8 mouse cellular contexts compared by ENCODE assay signal in the genomic region with DNA sequence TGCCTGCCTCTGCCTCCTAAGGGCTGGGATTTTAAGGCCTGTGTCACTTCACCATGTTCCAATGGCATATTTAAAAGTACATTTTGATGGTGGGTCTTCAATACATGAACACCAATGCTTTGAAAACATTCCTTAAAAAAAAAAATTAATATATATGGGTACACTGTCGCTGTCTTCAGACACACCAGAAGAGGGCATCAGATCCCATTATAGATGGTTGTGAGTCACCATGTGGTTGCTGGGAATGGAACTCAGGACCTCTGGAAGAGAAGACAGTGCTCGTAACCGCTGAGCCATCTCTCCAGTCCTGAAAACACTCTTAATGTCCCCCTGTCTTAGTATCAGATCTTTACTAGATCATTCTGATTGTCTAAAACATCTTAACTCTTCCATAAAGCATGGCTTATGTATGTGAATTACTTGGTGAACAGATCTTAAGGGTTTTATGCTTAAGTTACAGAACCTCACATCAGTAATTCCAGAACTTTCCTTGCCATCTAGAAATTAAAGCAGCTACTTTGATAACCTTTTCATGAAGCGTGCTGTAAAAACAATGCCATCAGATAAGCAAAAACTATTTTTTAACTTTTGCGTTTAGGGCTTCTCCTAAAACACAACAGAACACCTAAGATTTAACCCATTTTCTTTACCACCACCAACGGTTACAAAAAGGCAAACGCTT. TPM values are rescaled to one million over a fixed set of nuclear protein-coding genes. Genes with fewer than 3 reads are reported as not detected.
A peak's percentile ranks its signal among the peaks of the same experiment; 100 is the strongest.
DNase-seq lines count a peak whose midpoint lies in the region; ATAC-seq and TF ChIP-seq lines count a peak whose summit lies in the region.

No protein-coding gene starts in this region.

- peak overlapping the region; percentile 98 for H3K4me3 ChIP-seq in kidney, postnatal 0 days (replicated peaks; ENCODE audit: low read depth, low read length)
- peak overlapping the region; percentile 84 for H3K4me3 ChIP-seq in hindbrain, embryonic 16.5 days (ENCODE audit: low read length)
- peak overlapping the region; percentile 98 for H3K4me3 ChIP-seq in midbrain, postnatal 0 days (ENCODE audit: low read depth, low read length)

- H3K4me2 ChIP-seq in kidney, postnatal 0 days (ENCODE audit: low read length), result peak overlapping the region; percentile 76
- peak overlapping the region; percentile 74 for H3K4me2 ChIP-seq in hindbrain, embryonic 16.5 days (ENCODE audit: low read length)
- H3K4me2 ChIP-seq in midbrain, postnatal 0 days (ENCODE audit: low read depth, low read length, poor library complexity, severe bottlenecking), result peak overlapping the region; percentile 67

- ATAC-seq in kidney, postnatal 0 days (replicated peaks; ENCODE audit: low FRiP score, low read depth), result no peak
- ATAC-seq in hindbrain, embryonic 16.5 days, result no peak
- no peak for ATAC-seq in midbrain, postnatal 0 days (ENCODE audit: low FRiP score)
- ATAC-seq in erythroid progenitor cell, adult 5-6 weeks (replicated peaks; ENCODE audit: low FRiP score, poor library complexity, severe bottlenecking), result no peak

- 32% methylated on average over 7 of the region's 7 CpGs for WGBS in kidney, postnatal 0 days
- 41% methylated on average over 7 of the region's 7 CpGs for WGBS in hindbrain, embryonic 16.5 days
- WGBS in midbrain, postnatal 0 days, result 41% methylated on average over 7 of the region's 7 CpGs

- H3K9ac ChIP-seq in kidney, postnatal 0 days (ENCODE audit: low read depth, low read length), result peak overlapping the region; percentile 99; the same call in 1 of the 2 replicates
- peak overlapping the region; percentile 98 for H3K9ac ChIP-seq in hindbrain, embryonic 16.5 days (ENCODE audit: low read depth, low read length)
- H3K9ac ChIP-seq in midbrain, postnatal 0 days (replicated peaks; ENCODE audit: low read length, poor library complexity, severe bottlenecking), result peak overlapping the region; percentile 94; the same call in 1 of the 2 replicates

- H3K36me3 ChIP-seq in kidney, postnatal 0 days (ENCODE audit: insufficient read depth, low read length), result peaks cover 13% of the 10 kb centered on the region
- peaks cover 12% of the 10 kb centered on the region for H3K36me3 ChIP-seq in hindbrain, embryonic 16.5 days (ENCODE audit: control insufficient read depth, insufficient read depth, low read length)
- peaks cover 2% of the 10 kb centered on the region; the same call in 1 of the 2 replicates for H3K36me3 ChIP-seq in midbrain, postnatal 0 days (ENCODE audit: insufficient read depth, low read length)

- no peak for TF ChIP-seq CTCF in kidney, postnatal 0 days (IDR thresholded peaks at IDR 0.05; ENCODE audit: low read depth)
- TF ChIP-seq CTCF in midbrain, postnatal 0 days (IDR thresholded peaks at IDR 0.05), result peak; percentile 26

- no peaks in the 10 kb centered on the region for H3K9me3 ChIP-seq in kidney, postnatal 0 days (replicated peaks; ENCODE audit: low read length)
- H3K9me3 ChIP-seq in hindbrain, embryonic 16.5 days (ENCODE audit: control insufficient read depth, low read length), result no peaks in the 10 kb centered on the region
- H3K9me3 ChIP-seq in midbrain, postnatal 0 days (ENCODE audit: low read length), result no peaks in the 10 kb centered on the region

- no peak for DNase-seq in kidney, postnatal 0 days (ENCODE audit: low spot score)
- DNase-seq in kidney, adult 18-20 months, result no peak
- DNase-seq in c-Kit-positive CD71-positive TER-119-negative erythroid progenitor cells, embryonic 14.5 days (ENCODE audit: low read depth), result peak; percentile 11
- no peak for DNase-seq in midbrain, postnatal 0 days (ENCODE audit: low spot score)
- DNase-seq in adrenal gland, postnatal 10 days, result no peak
- DNase-seq in cerebellum, postnatal 14 days, result no peak

- no peaks in the 10 kb centered on the region for H3K27me3 ChIP-seq in kidney, postnatal 0 days (ENCODE audit: insufficient read depth, low read length)
- H3K27me3 ChIP-seq in hindbrain, embryonic 16.5 days (replicated peaks; ENCODE audit: control insufficient read depth, insufficient read depth, low read length), result no peaks in the 10 kb centered on the region
- no peaks in the 10 kb centered on the region for H3K27me3 ChIP-seq in midbrain, postnatal 0 days (ENCODE audit: insufficient read depth, low read length)

- H3K4me1 ChIP-seq in kidney, postnatal 0 days (replicated peaks; ENCODE audit: insufficient read depth, low read length), result peaks cover 6% of the 10 kb centered on the region; the same call in 1 of the 2 replicates
- peaks cover 19% of the 10 kb centered on the region for H3K4me1 ChIP-seq in hindbrain, embryonic 16.5 days (ENCODE audit: control insufficient read depth, insufficient read depth, low read depth, low read length)
- peaks cover 13% of the 10 kb centered on the region; the same call in 1 of the 2 replicates for H3K4me1 ChIP-seq in midbrain, postnatal 0 days (ENCODE audit: insufficient read depth, low read length)

- peak overlapping the region; percentile 98 for H3K27ac ChIP-seq in kidney, postnatal 0 days
- H3K27ac ChIP-seq in hindbrain, embryonic 16.5 days (ENCODE audit: low read depth, low read length), result peak overlapping the region; percentile 98; the same call in 1 of the 2 replicates
- peak overlapping the region; percentile 94 for H3K27ac ChIP-seq in midbrain, postnatal 0 days (ENCODE audit: low read depth, low read length)

RNA-seq across cellular contexts. Expression of gene Zfp706, which starts 1.6 kb away (rescaled TPM):
- 509 and 548 TPM in 2 replicates for polyA plus RNA-seq in kidney, postnatal 0 days (2015; fragmentation: Nextera tagmentation; extraction: Ambion mirVana)
- 433 and 435 TPM in 2 replicates for polyA plus RNA-seq in hindbrain, embryonic 16.5 days (2015; fragmentation: Nextera tagmentation; extraction: Ambion mirVana)
- total RNA-seq in midbrain, postnatal 0 days (2014; rRNA removed), result 56.4 and 89.2 TPM in 2 replicates
- polyA plus RNA-seq in midbrain, postnatal 0 days (2015; fragmentation: Nextera tagmentation; extraction: Ambion mirVana), result 476 and 513 TPM in 2 replicates
- 44.9 and 71.7 TPM in 2 replicates for total RNA-seq in erythroid progenitor cell, adult 5-6 weeks (2015; ENCODE audit: low replicate concordance)
- 7.3 and 18.0 TPM in 2 replicates for total RNA-seq in erythroid progenitor cell, adult 5-6 weeks (2017; ENCODE audit: low replicate concordance)
- total RNA-seq in adrenal gland, postnatal 10 days (2021), result 100 to 1,000 TPM; 179 to 181 TPM
